Mouse (Mus musculus) adrenal gland, postnatal 10 days (tissue): ENCODE measurements around the gene Gfpt1. TPM values are rescaled to one million over a fixed set of nuclear protein-coding genes. Genes with fewer than 3 reads are reported as not detected.
"Not testable (repeated sequence)": the region's sequence is repeated elsewhere in the genome, so short reads cannot be mapped to it uniquely, and the experiment has no call there.

Source experiments
- DNase-seq: peaks from one replicate; pipeline ENCODE4 v3.0.0; 2021; ENCODE audit warnings: mixed read lengths
- total RNA-seq, 2 experiments: library from RNA; stranded (reverse); gene quantifications; 2 replicates each; pipeline ENCODE4 v1.2.3; 2021

Gfpt1 gene
- total RNA-seq, 2 experiments from 2014 or later: 35.1 to 35.7 TPM

GRCm38 (mm10) chr6:87042004-87042336 lies 676 bp upstream of the Gfpt1 start:
- DNase-seq: no peak

- DNase-seq: no peak
These were observed 478 bp downstream of the Gfpt1 start for GRCm38 (mm10) chr6:87043131-87043516.

GRCm38 (mm10) chr6:87044895-87045294 lies 2.2 kb downstream of the Gfpt1 start:
- DNase-seq: no peak

GRCm38 (mm10) chr6:87045507-87045906 lies 2.9 kb downstream of the Gfpt1 start:
- no peak for DNase-seq

- DNase-seq: not testable (repeated sequence)
These were observed 6.1 kb downstream of the Gfpt1 start for GRCm38 (mm10) chr6:87048712-87049111.

GRCm38 (mm10) chr6:87051886-87052425 lies 9.3 kb downstream of the Gfpt1 start:
- no peak for DNase-seq

GRCm38 (mm10) chr6:87054193-87054592 lies 11.5 kb downstream of the Gfpt1 start:
- DNase-seq: no peak

- no peak for DNase-seq
These were observed 17.1 kb downstream of the Gfpt1 start for GRCm38 (mm10) chr6:87059754-87060153.

- no peak for DNase-seq
These were observed 20.9 kb downstream of the Gfpt1 start for GRCm38 (mm10) chr6:87063586-87063985.

GRCm38 (mm10) chr6:87068209-87068608 lies 25.6 kb downstream of the Gfpt1 start:
- DNase-seq: no peak

- no peak for DNase-seq
These were observed 26.7 kb downstream of the Gfpt1 start for GRCm38 (mm10) chr6:87069195-87069900.

GRCm38 (mm10) chr6:87070641-87071040 lies 28.0 kb downstream of the Gfpt1 start:
- no peak for DNase-seq

- DNase-seq: no peak
These were observed 30.1 kb downstream of the Gfpt1 start for GRCm38 (mm10) chr6:87072759-87073158.

GRCm38 (mm10) chr6:87075092-87075685 lies 32.5 kb downstream of the Gfpt1 start:
- no peak for DNase-seq

- no peak for DNase-seq
These were observed 36.8 kb downstream of the Gfpt1 start for GRCm38 (mm10) chr6:87079457-87079856.

- no peak for DNase-seq
These were observed 42.4 kb downstream of the Gfpt1 start for GRCm38 (mm10) chr6:87085026-87085425.

GRCm38 (mm10) chr6:87088356-87088755 lies 45.7 kb downstream of the Gfpt1 start:
- no peak for DNase-seq

GRCm38 (mm10) chr6:87090877-87091276 lies 48.2 kb downstream of the Gfpt1 start:
- DNase-seq: no peak

GRCm38 (mm10) chr6:87092476-87092875 lies 49.8 kb downstream of the Gfpt1 start:
- DNase-seq: no peak

- not testable (repeated sequence) for DNase-seq
These were observed 51.0 kb downstream of the Gfpt1 start for GRCm38 (mm10) chr6:87093631-87094030.

GRCm38 (mm10) chr6:87099261-87099660 lies 56.6 kb downstream of the Gfpt1 start:
- no peak for DNase-seq

GRCm38 (mm10) chr6:87099671-87100296 lies 57.1 kb downstream of the Gfpt1 start:
- no peak for DNase-seq

- no peak for DNase-seq
These were observed 57.8 kb downstream of the Gfpt1 start for GRCm38 (mm10) chr6:87100297-87101020.
